Mouse (Mus musculus): ENCODE measurements around the gene Mfsd4b1.

Mfsd4b1 gene

DNA sequence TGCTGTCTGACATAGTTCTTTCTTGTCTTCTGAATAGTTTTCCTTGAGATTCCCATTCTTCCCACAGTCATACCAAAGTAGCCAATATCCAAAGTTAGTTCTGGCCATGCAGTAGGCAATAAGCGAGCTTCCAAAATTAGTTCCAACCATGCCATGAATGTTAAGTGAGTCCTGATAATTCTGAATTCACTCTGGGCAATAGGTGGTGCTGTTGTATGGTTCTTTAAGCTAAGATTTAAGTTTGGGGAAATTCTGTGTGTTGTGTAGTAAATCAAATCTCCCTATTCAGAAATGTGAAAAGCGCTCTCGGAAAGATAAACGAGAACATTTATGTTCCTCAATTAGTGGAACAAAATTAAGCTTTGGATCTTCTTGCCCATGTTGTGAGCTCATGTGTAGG, 66.8 kb downstream of the Mfsd4b1 start:
- DNase-seq = no peak

DNA sequence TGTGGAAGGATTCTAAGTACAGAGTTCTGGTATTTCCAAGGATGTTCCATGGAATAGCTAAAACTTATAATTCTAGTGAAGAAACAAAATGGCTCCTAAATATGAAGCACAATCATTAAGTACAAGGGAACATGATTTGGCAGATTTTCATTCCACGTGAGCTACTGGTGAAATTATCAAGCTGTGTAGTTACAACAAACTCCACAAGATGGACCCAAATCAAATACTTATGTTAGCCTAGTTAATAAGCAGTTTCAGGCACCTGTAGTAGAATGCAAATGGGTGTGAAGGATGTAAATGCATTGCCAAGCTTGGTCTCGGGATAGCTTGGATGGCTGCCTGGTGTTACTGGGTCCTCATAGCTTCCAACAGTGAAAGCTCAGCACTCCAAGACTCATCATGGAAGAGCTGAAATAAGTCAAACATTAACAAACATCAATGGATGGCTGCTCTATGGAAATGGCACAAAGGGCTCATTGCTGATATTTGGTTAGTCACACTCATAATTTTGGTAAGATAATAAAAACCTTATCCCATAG, 68.7 kb downstream of the Mfsd4b1 start:
- DNase-seq = peak; percentile 50

DNA sequence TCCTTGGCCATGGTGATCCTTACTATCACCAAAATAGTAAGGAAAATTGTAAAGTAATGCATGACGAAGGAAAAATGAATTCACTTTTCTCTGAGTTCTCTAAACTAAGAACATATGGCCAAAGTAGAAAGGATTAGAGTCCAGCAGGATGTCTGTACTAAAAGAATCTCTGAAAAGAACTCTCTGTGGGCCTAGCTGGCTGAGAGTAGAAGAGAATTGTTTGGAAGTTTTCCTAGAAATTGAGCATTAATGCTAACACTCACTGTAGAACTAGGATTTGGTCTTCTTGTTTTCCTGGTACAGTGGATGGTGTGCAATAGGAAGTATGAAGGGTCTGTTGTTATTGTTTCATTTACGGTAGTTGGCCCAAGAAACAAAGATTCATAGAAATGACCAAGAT, 69.9 kb downstream of the Mfsd4b1 start:
- DNase-seq = no peak
